Mouse (Mus musculus) limb, embryonic 13.5 days (tissue): Measurements from ENCODE around the gene Ube2o. TPM values are rescaled to one million over a fixed set of nuclear protein-coding genes. Genes with fewer than 3 reads are reported as not detected.

ENCODE experiments used
- ATAC-seq: fragments of 200-750 bp; cut with Nextera tagmentation; 2 replicates; pipeline ENCODE4 v1.8.0; 2017; ENCODE audit warnings: low read depth, moderate number of reproducible peaks, moderate TSS enrichment; ENCODE audit not compliant: low FRiP score
- H3K27ac ChIP-seq: fragments of 300-500 bp; sonication (generic); 2 replicates; pipeline ENCODE4 v1.5.1; 2015; ENCODE audit warnings: inconsistent platforms, mild to moderate bottlenecking, moderate library complexity
- H3K27me3 ChIP-seq: fragments of 300-500 bp; sonication (generic); 2 replicates; pipeline ENCODE4 v1.6.1; 2015; ENCODE audit warnings: mild to moderate bottlenecking, inconsistent platforms
- H3K36me3 ChIP-seq: fragments of 300-500 bp; sonication (generic); 2 replicates; pipeline ENCODE4 v1.6.1; 2015; ENCODE audit warnings: inconsistent platforms, mild to moderate bottlenecking, moderate library complexity
- H3K4me1 ChIP-seq: fragments of 300-500 bp; sonication (generic); 2 replicates; pipeline ENCODE4 v1.6.1; 2015; ENCODE audit warnings: inconsistent platforms
- H3K4me2 ChIP-seq: fragments of 300-500 bp; sonication (generic); replicated peaks from 2 replicates; pipeline ENCODE4 v1.6.1; 2015; ENCODE audit warnings: inconsistent platforms, mild to moderate bottlenecking, moderate library complexity
- H3K4me3 ChIP-seq: fragments of 300-500 bp; sonication (generic); 2 replicates; pipeline ENCODE4 v1.5.1; 2015; ENCODE audit warnings: moderate library complexity, mild to moderate bottlenecking, inconsistent platforms
- H3K9ac ChIP-seq: fragments of 300-500 bp; sonication (generic); 2 replicates; pipeline ENCODE4 v1.6.1; 2015; ENCODE audit warnings: mild to moderate bottlenecking, inconsistent platforms
- H3K9me3 ChIP-seq: fragments of 300-500 bp; sonication (generic); 2 replicates; pipeline ENCODE4 v1.6.1; 2016; ENCODE audit warnings: inconsistent platforms
- WGBS: fragments of 180-500 bp; shearing (Covaris S2); methylation state at CpG from one replicate; pipeline ENCODE4 v1.1.7; 2015; 5-methylcytosine and 5-hydroxymethylcytosine counted together
- polyA plus RNA-seq: library from polyadenylated mRNA; unstranded; fragments of >200 nt; fragmentation: Nextera tagmentation; extraction: Ambion mirVana; gene quantifications from 2 replicates; pipeline ENCODE4 v1.2.1, GENCODE M21; 2015

Ube2o gene
- polyA plus RNA-seq, 1 experiment from 2014 or later = 10.3 TPM

GRCm38 (mm10) chr11:116513531-116514038 lies 67.7 kb downstream of the Ube2o start:
- no peak for ATAC-seq
- 70% methylated on average over 4 of the region's 4 CpGs for WGBS

GRCm38 (mm10) chr11:116512987-116513386 lies 68.3 kb downstream of the Ube2o start:
- Histone ChIP-seq H3K27me3 (peaks cover 11% of the 10 kb centered on the region), H3K27ac (no peak overlapping the region), H3K9ac (no peak overlapping the region), H3K4me3 (no peak overlapping the region), H3K4me1 (peaks cover 13% of the 10 kb centered on the region; the same call in 1 of the 2 replicates), H3K36me3 (no peaks in the 10 kb centered on the region), H3K9me3 (0 out of 2 replicates have a peak, but pooled peaks cover 3% of the 10 kb centered on the region), H3K4me2 (no peak overlapping the region)
- ATAC-seq = no peak
- WGBS = 83% methylated on average over 6 of the region's 6 CpGs

More at GRCm38 (mm10) chr11:116513531-116514038, 67.7 kb downstream of the Ube2o start:
- H3K9ac ChIP-seq = no peak overlapping the region
- 0 out of 2 replicates have a peak, but pooled peaks cover 3% of the 10 kb centered on the region for H3K9me3 ChIP-seq
- H3K36me3 ChIP-seq = no peaks in the 10 kb centered on the region
- peaks cover 11% of the 10 kb centered on the region for H3K27me3 ChIP-seq
- H3K4me1 ChIP-seq = peaks cover 19% of the 10 kb centered on the region; the same call in 1 of the 2 replicates
- no peak overlapping the region for H3K27ac ChIP-seq
- H3K4me3 ChIP-seq = no peak overlapping the region
- no peak overlapping the region for H3K4me2 ChIP-seq

DNA sequence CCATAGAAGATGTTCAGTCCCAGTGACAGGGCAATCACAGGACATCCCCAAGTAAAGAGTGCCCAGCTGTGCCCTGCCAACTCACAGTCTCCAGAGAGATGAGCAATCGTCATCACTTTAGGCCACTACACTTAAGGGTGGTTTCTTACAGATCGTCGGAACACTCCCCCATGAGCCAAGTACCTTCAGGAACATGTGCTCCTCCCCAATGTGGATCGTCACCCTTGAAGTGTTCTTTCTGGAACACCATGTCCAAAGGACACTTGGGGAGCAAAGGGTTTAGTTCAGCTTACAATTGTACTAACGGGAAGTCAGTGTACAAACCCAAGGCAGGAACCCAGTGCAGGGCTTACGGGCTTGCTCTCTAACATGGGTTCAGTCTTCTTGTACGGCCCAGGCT lies 69.1 kb downstream of the Ube2o start:
- Histone ChIP-seq H3K27ac (no peak overlapping the region), H3K9me3 (0 out of 2 replicates have a peak, but pooled peaks cover 3% of the 10 kb centered on the region), H3K9ac (no peak overlapping the region), H3K27me3 (peaks cover 11% of the 10 kb centered on the region), H3K4me3 (no peak overlapping the region), H3K36me3 (no peaks in the 10 kb centered on the region), H3K4me2 (no peak overlapping the region), H3K4me1 (peaks cover 11% of the 10 kb centered on the region; the same call in 1 of the 2 replicates)
- ATAC-seq = no peak
- WGBS = 89% methylated on average over 7 of the region's 7 CpGs

GRCm38 (mm10) chr11:116511301-116511868 lies 69.9 kb downstream of the Ube2o start:
- WGBS = 75% methylated on average over 7 of the region's 7 CpGs
- Histone ChIP-seq H3K27ac (no peak overlapping the region), H3K4me1 (peaks cover 11% of the 10 kb centered on the region; the same call in 1 of the 2 replicates), H3K4me3 (no peak overlapping the region), H3K9ac (no peak overlapping the region), H3K36me3 (no peaks in the 10 kb centered on the region), H3K4me2 (no peak overlapping the region), H3K27me3 (peaks cover 11% of the 10 kb centered on the region), H3K9me3 (0 out of 2 replicates have a peak, but pooled peaks cover 3% of the 10 kb centered on the region)
- no peak for ATAC-seq

GRCm38 (mm10) chr11:116508689-116509088 lies 72.6 kb downstream of the Ube2o start:
- H3K36me3 ChIP-seq = no peaks in the 10 kb centered on the region

GRCm38 (mm10) chr11:116506151-116506875 lies 74.9 kb downstream of the Ube2o start:
- WGBS = 84% methylated on average over 17 of the region's 17 CpGs
- no peak overlapping the region for H3K27ac ChIP-seq
- H3K4me1 ChIP-seq = peaks cover 2% of the 10 kb centered on the region; the same call in 1 of the 2 replicates
- H3K9ac ChIP-seq = no peak overlapping the region
- H3K9me3 ChIP-seq = 0 out of 2 replicates have a peak, but pooled peaks cover 3% of the 10 kb centered on the region
- H3K4me3 ChIP-seq = no peak overlapping the region
- H3K36me3 ChIP-seq = no peaks in the 10 kb centered on the region
- H3K4me2 ChIP-seq = no peak overlapping the region
- no peaks in the 10 kb centered on the region for H3K27me3 ChIP-seq
- no peak for ATAC-seq

More at GRCm38 (mm10) chr11:116508689-116509088, 72.6 kb downstream of the Ube2o start:
- H3K4me3 ChIP-seq = no peak overlapping the region
- no peak overlapping the region; the same call in 1 of the 2 replicates for H3K27ac ChIP-seq
- no peaks in the 10 kb centered on the region for H3K4me1 ChIP-seq
- ATAC-seq = no peak
- H3K27me3 ChIP-seq = no peaks in the 10 kb centered on the region
- 4% methylated on average over 2 of the region's 2 CpGs for WGBS
- H3K9me3 ChIP-seq = 0 out of 2 replicates have a peak, but pooled peaks cover 3% of the 10 kb centered on the region
- no peak overlapping the region for H3K4me2 ChIP-seq
- H3K9ac ChIP-seq = no peak overlapping the region

DNA sequence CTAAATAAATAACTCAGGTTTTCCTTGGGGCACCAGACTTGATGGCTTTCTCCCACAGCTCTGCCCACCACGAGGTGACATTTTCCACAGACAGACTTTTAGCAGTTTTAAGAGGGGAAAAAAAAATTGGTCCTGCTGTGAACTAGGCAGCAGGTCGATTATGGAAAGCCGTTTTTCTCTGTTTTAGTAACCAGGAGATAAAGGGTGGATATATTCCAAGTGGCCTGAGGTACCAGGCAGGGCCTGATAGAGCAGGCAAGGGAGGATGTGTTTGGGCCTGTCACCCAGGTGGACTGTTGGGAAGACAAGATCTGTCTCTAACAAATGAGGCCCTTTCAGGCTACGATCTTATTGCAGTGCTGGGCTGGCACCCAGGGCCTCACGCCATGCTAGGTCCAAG lies 75.7 kb downstream of the Ube2o start:
- ATAC-seq = no peak
- no peak overlapping the region for H3K4me2 ChIP-seq
- H3K9ac ChIP-seq = no peak overlapping the region
- WGBS = 54% methylated on average over 5 of the region's 5 CpGs
- no peaks in the 10 kb centered on the region for H3K36me3 ChIP-seq
- H3K27me3 ChIP-seq = no peaks in the 10 kb centered on the region
- no peak overlapping the region for H3K4me3 ChIP-seq
- H3K4me1 ChIP-seq = peaks cover 6% of the 10 kb centered on the region
- H3K27ac ChIP-seq = no peak overlapping the region
- H3K9me3 ChIP-seq = no peaks in the 10 kb centered on the region

- Histone ChIP-seq H3K36me3 (no peaks in the 10 kb centered on the region), H3K27ac (no peak overlapping the region), H3K4me1 (peaks cover 6% of the 10 kb centered on the region), H3K9me3 (no peaks in the 10 kb centered on the region), H3K9ac (no peak overlapping the region), H3K4me3 (no peak overlapping the region), H3K27me3 (no peaks in the 10 kb centered on the region), H3K4me2 (no peak overlapping the region)
- no peak for ATAC-seq
- WGBS = 92% methylated on average over 17 of the region's 17 CpGs
Observed at GRCm38 (mm10) chr11:116504516-116504915, 76.7 kb downstream of the Ube2o start.

- no peaks in the 10 kb centered on the region for H3K9me3 ChIP-seq
- 23% methylated on average over 7 of the region's 7 CpGs for whole genome bisulfite sequencing
- H3K4me3 ChIP-seq = no peak overlapping the region
- ATAC-seq = peak; percentile 39; the same call in 1 of the 2 replicates
- no peak overlapping the region for H3K4me2 ChIP-seq
- no peaks in the 10 kb centered on the region for H3K27me3 ChIP-seq
- H3K36me3 ChIP-seq = no peaks in the 10 kb centered on the region
- H3K27ac ChIP-seq = no peak overlapping the region; the same call in 1 of the 2 replicates
- H3K9ac ChIP-seq = no peak overlapping the region; the same call in 1 of the 2 replicates
- peaks cover 9% of the 10 kb centered on the region for H3K4me1 ChIP-seq
Observed at GRCm38 (mm10) chr11:116501005-116501746, 80.1 kb downstream of the Ube2o start.

- Histone ChIP-seq H3K4me3 (peak overlapping the region; percentile 35; the same call in 1 of the 2 replicates), H3K9ac (peak overlapping the region; percentile 50; the same call in 1 of the 2 replicates), H3K4me1 (peaks cover 14% of the 10 kb centered on the region), H3K27ac (no peak overlapping the region), H3K4me2 (peak overlapping the region; percentile 61), H3K27me3 (no peaks in the 10 kb centered on the region), H3K9me3 (no peaks in the 10 kb centered on the region), H3K36me3 (no peaks in the 10 kb centered on the region)
- 35% methylated on average over 6 of the region's 6 CpGs for WGBS
- no peak for ATAC-seq
Observed at GRCm38 (mm10) chr11:116499018-116499417, 82.2 kb downstream of the Ube2o start.

GRCm38 (mm10) chr11:116498596-116498995 lies 82.7 kb downstream of the Ube2o start:
- Histone ChIP-seq H3K27me3 (no peaks in the 10 kb centered on the region), H3K9me3 (no peaks in the 10 kb centered on the region), H3K4me3 (peak overlapping the region; percentile 35), H3K36me3 (no peaks in the 10 kb centered on the region), H3K9ac (peak overlapping the region; percentile 50; the same call in 1 of the 2 replicates), H3K4me2 (peak overlapping the region; percentile 61), H3K27ac (no peak overlapping the region), H3K4me1 (peaks cover 14% of the 10 kb centered on the region)
- WGBS = 34% methylated on average over 34 of the region's 34 CpGs
- ATAC-seq = no peak
